Mouse (Mus musculus): ENCODE measurements around the gene Fam243. TPM values are rescaled to one million over a fixed set of nuclear protein-coding genes. Genes with fewer than 3 reads are reported as not detected.

Gene Fam243
- polyA plus RNA-seq, 1 experiment: not detected

GRCm38 (mm10) chr16:92282671-92283070, 38.6 kb downstream of the Fam243 start:
- DNase-seq (ENCODE audit: extremely low spot score in 1 of 2, low spot score in 1 of 2): no peak

GRCm38 (mm10) chr16:92275526-92275925, 45.7 kb downstream of the Fam243 start:
- DNase-seq (ENCODE audit: extremely low spot score in 1 of 2, low spot score in 1 of 2): no peak

DNA sequence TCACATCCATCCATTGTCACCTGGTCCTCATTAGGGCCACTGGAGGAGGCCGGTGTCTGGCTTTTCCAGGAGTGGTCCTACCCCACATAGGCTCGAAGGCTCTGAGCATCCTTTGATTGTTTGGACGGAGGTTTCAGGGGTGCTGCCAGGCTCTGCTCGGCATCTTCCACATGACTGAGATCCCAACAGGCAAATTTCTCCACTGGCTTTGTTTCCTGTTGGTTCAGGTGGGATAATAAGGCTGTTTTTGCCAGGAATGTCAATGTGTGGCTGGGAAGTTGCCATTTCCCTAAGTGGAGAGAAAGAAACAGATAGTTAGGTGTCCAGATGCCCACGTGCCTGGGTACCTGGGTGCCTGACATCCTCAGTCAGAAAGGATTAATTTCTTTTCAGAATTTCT, 46.7 kb downstream of the Fam243 start:
- no peak for DNase-seq (ENCODE audit: extremely low spot score in 1 of 2, low spot score in 1 of 2)

Other genes starting within 250 kb of the Fam243 start
- 0.17 and 0.26 TPM in 2 replicates for gene Kcne2, start 29.1 kb downstream of the Fam243 start, polyA plus RNA-seq (2012; rRNA removed)
- 33.7 and 35.8 TPM in 2 replicates for gene Smim11, start 20.2 kb downstream of the Fam243 start, polyA plus RNA-seq (2012; rRNA removed)
- gene Kcne1, start 38.0 kb upstream of the Fam243 start, polyA plus RNA-seq (2012; rRNA removed): 0.02 TPM in 1 of 2 replicates, not detected in the other
- gene Rcan1, start 149.4 kb upstream of the Fam243 start, polyA plus RNA-seq (2012; rRNA removed): 44.2 and 45.5 TPM in 2 replicates
- 0.67 and 0.82 TPM in 2 replicates for gene Clic6, start 164.3 kb upstream of the Fam243 start, polyA plus RNA-seq (2012; rRNA removed)

Measured in frontal cortex, adult 2 months (tissue).